Mouse (Mus musculus): ENCODE measurements around the gene Vax2. TPM values are rescaled to one million over a fixed set of nuclear protein-coding genes. Genes with fewer than 3 reads are reported as not detected.

Gene Vax2
- not detected in 2 replicates for polyA plus RNA-seq (2015; fragmentation: Nextera tagmentation; extraction: Ambion mirVana)

DNA sequence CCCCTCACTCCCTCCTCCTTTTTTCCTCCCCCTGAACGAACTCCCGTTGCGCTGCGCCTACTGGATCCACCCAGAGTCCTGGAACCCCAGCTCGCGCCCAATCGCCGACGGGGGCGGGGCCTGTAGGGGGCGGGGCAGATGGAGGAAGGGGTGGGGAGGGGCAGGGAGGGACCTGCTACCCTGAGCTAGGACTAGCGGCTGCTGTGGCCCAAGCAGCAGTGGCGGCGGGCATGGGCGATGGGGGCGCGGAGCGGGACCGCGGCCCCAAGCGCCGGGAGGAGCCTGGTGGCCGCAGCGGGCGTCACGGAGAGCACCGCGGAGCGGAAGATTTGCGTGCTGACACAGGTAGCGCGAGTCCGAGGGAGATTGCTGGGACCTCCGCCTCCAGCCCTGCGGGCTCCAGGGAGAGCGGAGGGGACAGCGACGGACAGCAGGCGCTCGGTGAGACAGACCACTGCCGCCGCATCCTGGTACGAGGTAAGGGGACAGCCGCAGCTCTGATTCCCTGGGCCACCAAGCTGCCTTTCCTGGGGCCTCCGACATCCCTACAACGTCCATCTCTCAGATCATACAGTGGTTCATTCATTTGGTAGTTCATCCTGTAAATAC is at the start of gene Vax2:
TSS of gene Vax2 (plus strand) at position 198 of the 609 bp plus-strand sequence.

DNA sequence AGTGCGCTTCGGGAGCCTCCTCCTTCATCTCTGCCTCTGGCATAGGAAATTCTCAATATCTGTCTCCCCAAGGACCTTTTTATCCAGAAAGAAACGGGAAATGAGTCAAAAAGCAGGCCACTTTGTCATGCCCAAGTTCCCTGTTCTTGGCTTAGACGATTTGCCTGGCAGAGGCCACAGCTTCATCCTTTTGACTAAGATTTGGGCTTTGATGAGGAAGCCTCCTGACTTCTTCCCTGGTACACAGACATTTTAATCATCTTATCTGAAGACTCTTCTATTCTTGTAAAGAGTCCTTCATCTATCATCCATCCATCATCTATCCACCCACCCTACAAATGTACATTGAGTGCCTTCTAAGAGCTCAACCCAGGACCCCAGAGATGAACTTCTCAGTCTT is 33.3 kb upstream of the Vax2 start, which contains the start of gene Cd207:
TSS of gene Cd207 (minus strand) at position 101 of the 400 bp plus-strand sequence.

DNA sequence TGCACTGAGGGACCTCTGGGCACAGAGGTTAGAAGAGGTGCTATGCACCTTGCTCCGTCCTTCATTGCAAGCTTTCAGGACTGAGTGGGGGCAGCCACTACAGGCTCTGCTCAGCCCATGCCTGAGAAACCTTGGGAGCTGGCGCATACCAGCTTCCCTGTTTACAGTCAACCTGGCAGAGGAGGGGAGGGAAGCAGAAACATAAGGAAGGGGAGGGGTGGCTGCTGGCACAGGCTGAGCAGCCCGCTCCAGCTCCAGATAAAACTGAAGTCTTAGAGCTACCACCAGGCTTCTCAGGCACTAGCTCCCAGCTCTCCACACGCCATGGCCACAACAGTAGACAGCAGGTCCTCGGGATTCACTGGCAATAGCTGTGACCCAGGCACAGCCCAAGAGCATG is 31.7 kb downstream of the Vax2 start, which contains the start of gene Atp6v1b1:
TSS of gene Atp6v1b1 (plus strand) at position 230 of the 400 bp plus-strand sequence.

DNA sequence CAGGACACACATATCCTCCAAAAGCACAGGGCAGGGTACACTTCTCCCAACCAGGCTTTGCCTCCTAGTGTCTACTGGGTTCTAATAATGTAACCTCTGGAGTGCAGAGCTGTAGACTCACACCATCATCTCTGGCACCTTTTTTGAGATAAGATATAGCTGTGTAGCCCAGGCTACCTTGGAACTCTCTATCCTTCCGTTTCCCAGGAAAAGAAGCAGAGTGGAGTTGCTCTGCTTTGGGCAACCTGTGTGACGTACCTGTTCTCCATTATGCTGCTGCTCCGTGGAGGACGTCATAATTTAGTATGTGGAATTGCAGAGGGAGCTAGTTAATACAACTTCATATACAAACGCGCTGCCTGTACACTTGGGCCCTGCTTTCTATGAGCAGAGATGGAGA is 51.3 kb downstream of the Vax2 start, which contains the start of gene Ankrd53:
TSS of gene Ankrd53 (plus strand) at position 301 of the 400 bp plus-strand sequence.

DNA sequence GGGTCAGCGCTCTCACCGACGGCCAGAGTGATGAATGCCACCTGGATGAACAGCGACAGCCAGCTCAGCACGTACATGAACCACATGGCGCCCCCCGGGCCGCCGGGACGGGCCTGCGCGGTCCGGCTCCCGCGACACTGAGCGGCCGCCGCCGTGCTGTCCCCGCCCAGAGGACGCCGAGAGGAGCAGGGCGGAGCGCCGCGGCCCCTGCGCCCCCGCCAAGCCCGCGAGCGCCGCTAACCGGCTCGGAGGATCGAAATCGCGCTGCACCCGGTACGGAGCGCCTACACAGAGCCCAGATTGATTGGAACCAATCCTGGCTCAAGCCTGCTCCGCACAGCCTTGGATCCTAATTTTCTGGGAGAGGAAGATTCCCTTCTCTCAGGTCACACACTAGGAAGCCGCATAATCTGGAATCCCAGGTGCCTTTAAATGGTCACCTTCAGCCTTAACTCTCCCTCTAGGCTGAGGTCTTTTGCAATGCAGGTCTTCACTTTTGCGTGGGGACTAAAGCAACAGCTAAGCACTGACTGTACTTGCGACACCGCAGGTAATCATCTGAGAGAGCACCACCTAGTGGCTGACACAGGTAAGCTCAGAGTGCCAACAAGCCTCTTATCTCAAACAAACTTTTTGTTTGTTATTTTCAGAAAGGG is 64.7 kb downstream of the Vax2 start, which contains the start of gene Tex261:
TSS of gene Tex261 (minus strand) at position 176 of the 656 bp plus-strand sequence.

Other genes starting within 250 kb of the Vax2 start
- gene Dguok, start 204.3 kb upstream of the Vax2 start, polyA plus RNA-seq (2015; fragmentation: Nextera tagmentation; extraction: Ambion mirVana), result 38.2 and 46.1 TPM in 2 replicates
- gene Actg2, start 175.0 kb upstream of the Vax2 start, polyA plus RNA-seq (2015; fragmentation: Nextera tagmentation; extraction: Ambion mirVana), result 13.0 and 19.5 TPM in 2 replicates
- gene Stambp, start 138.5 kb upstream of the Vax2 start, polyA plus RNA-seq (2015; fragmentation: Nextera tagmentation; extraction: Ambion mirVana), result 12.8 and 14.4 TPM in 2 replicates
- 0.07 and 0.08 TPM in 2 replicates for gene Clec4f, start 55.1 kb upstream of the Vax2 start, polyA plus RNA-seq (2015; fragmentation: Nextera tagmentation; extraction: Ambion mirVana)
- not detected in 2 replicates for gene Cd207, start 33.4 kb upstream of the Vax2 start, polyA plus RNA-seq (2015; fragmentation: Nextera tagmentation; extraction: Ambion mirVana)
- not detected in 2 replicates for gene Atp6v1b1, start 31.7 kb downstream of the Vax2 start, polyA plus RNA-seq (2015; fragmentation: Nextera tagmentation; extraction: Ambion mirVana)
- gene Ankrd53, start 51.4 kb downstream of the Vax2 start, polyA plus RNA-seq (2015; fragmentation: Nextera tagmentation; extraction: Ambion mirVana), result not detected in 2 replicates
- 63.7 and 66.6 TPM in 2 replicates for gene Tex261, start 64.5 kb downstream of the Vax2 start, polyA plus RNA-seq (2015; fragmentation: Nextera tagmentation; extraction: Ambion mirVana)
- gene Nagk, start 83.7 kb downstream of the Vax2 start, polyA plus RNA-seq (2015; fragmentation: Nextera tagmentation; extraction: Ambion mirVana), result 22.9 and 27.3 TPM in 2 replicates
- 4.1 and 5.4 TPM in 2 replicates for gene Paip2b, start 120.5 kb downstream of the Vax2 start, polyA plus RNA-seq (2015; fragmentation: Nextera tagmentation; extraction: Ambion mirVana)
- 27.9 and 30.9 TPM in 2 replicates for gene Zfp638, start 155.8 kb downstream of the Vax2 start, polyA plus RNA-seq (2015; fragmentation: Nextera tagmentation; extraction: Ambion mirVana)

Data from spleen, postnatal 0 days (tissue).